Mouse (Mus musculus) E14TG2a.4 (cell line): Measurements from ENCODE around the gene Tcp10a.
"Not testable (repeated sequence)": the region's sequence is repeated elsewhere in the genome, so short reads cannot be mapped to it uniquely, and the experiment has no call there.

Source experiments
- CTCF ChIP-seq: conservative IDR thresholded peaks from 2 replicates; pipeline ENCODE4 v1.5.1; 2014; ENCODE audit warnings: low read length
- POU5F1 ChIP-seq: IDR thresholded peaks from 2 replicates; pipeline ENCODE4 v1.6.1; 2014; ENCODE audit warnings: low read length, borderline replicate concordance

DNA sequence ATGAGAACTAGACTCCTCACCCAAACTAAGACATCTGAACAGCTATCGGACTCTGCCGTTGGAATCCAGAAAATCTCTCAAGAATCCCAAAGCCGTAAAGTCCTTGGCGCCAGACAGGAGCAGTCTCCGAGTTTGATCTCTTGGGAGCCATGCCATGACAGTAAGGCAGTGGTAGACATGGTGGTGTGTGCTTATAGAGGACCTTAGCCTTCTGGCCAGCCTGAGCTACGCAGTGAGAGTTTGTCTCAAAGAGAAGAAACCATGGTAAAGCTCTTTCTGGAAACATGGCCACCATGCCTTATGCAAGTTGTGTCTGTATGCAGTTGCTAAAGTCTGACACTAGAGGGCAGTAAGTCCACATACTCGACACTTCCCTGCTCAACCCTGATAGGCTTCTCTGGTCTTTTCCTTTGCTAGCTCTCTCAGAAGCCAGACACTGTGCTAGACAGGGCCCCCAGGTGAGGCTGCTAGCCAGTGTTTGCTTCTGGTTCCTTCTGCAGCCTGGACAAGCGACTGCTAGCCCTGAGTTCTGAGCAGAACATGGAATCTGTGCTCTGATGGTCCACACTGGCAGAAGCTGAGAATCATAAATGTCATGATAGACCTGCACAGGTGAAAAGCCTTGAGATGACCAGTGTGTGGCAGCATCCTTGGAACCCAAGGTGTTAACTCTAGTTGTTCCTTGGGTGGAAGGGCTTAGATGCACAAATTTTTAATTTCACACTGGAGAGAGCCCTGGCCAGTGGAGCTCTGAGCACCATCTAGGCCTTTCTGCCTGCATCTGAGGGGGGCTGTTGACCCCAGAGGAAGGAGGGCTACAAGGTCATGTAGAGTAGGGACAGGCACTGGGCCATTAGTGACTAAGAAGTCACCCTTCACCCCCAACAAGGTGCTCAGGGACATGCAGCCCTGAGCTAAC lies 17.9 kb upstream of the Tcp10a start:
- TF ChIP-seq CTCF = peak; percentile 40
- TF ChIP-seq POU5F1 = not testable (repeated sequence)
